Mouse (Mus musculus) erythroblast, embryonic 14.5 days (primary cell): Measurements from ENCODE around the gene Ctu2.

Experiments
- GATA1 ChIP-seq: IDR thresholded peaks from 2 replicates; pipeline ENCODE4 v1.6.1; 2012; ENCODE audit warnings: low read length, inconsistent platforms, mixed read lengths
- TAL1 ChIP-seq: IDR thresholded peaks from 3 replicates; pipeline ENCODE4 v1.6.1; 2012; ENCODE audit warnings: low read length, inconsistent platforms, mixed read lengths

- TF ChIP-seq GATA1 (peak; percentile 57), TAL1 (no peak)
Measured at GRCm38 (mm10) chr8:122525004-122525403, 49.1 kb downstream of the Ctu2 start.
